Comparison of ENCODE assay signal across 22 mouse cellular contexts in genomic region chr13:99006389-99007099, GRCm38 (mm10). TPM values are rescaled to one million over a fixed set of nuclear protein-coding genes. Genes with fewer than 3 reads are reported as not detected.
DNase-seq lines count a peak whose midpoint lies in the region; ATAC-seq and TF ChIP-seq lines count a peak whose summit lies in the region.
"Had no signal": no experiment of that assay in that cellular context is flagged by ENCODE, and none has a peak within 500 bp of the region (broad histone marks: within the 10 kb centered on the region; RNA-seq: fewer than 3 reads in every experiment).

No protein-coding gene starts in this region.

- H3K36me3 ChIP-seq in lung, embryonic 14.5 days (ENCODE audit: insufficient read depth) = no peaks in the 10 kb centered on the region
- no peaks in the 10 kb centered on the region for H3K36me3 ChIP-seq in macrophage (ENCODE audit: inconsistent target)
- no peaks in the 10 kb centered on the region for H3K36me3 ChIP-seq in midbrain, embryonic 13.5 days
- H3K36me3 ChIP-seq: limb, embryonic 10.5 days; liver, embryonic 13.5 days had no signal

- no peak overlapping the region for H3K27ac ChIP-seq in lung, embryonic 14.5 days (ENCODE audit: low read depth)
- H3K27ac ChIP-seq in macrophage = peak overlapping the region; percentile 24; the same call in 1 of the 2 replicates
- H3K27ac ChIP-seq in midbrain, embryonic 13.5 days = no peak overlapping the region
- H3K27ac ChIP-seq: hindbrain, postnatal 0 days; limb, embryonic 10.5 days; liver, embryonic 13.5 days had no signal

- TF ChIP-seq CTCF in lung, embryonic 14.5 days (IDR thresholded peaks at IDR 0.05; ENCODE audit: low read depth) = no peak
- no peak for TF ChIP-seq CTCF in lung, adult 2 months (IDR thresholded peaks at IDR 0.05; ENCODE audit: insufficient read depth, low read length)

- H3K9me3 ChIP-seq in lung, embryonic 14.5 days (ENCODE audit: low read depth, low read length) = no peaks in the 10 kb centered on the region; the same call in 1 of the 2 replicates
- 0 out of 2 replicates have a peak, but pooled peaks cover 6% of the 10 kb centered on the region for H3K9me3 ChIP-seq in midbrain, embryonic 13.5 days

- H3K4me2 ChIP-seq in lung, embryonic 14.5 days = no peak overlapping the region
- H3K4me2 ChIP-seq in midbrain, embryonic 13.5 days (replicated peaks) = no peak overlapping the region
- H3K4me2 ChIP-seq: heart, embryonic 11.5 days; liver, embryonic 13.5 days had no signal

- no peak for TF ChIP-seq POLR2A in lung, adult 2 months (IDR thresholded peaks at IDR 0.05; ENCODE audit: borderline replicate concordance, extremely low read depth, low read depth, low read length)

- no peaks in the 10 kb centered on the region for H3K27me3 ChIP-seq in lung, embryonic 14.5 days (ENCODE audit: insufficient read depth, low read length)
- H3K27me3 ChIP-seq in midbrain, embryonic 13.5 days = no peaks in the 10 kb centered on the region

- peak; percentile 85 for DNase-seq in heart, adult 11 months
- DNase-seq in heart, postnatal 10 days = no peak
- DNase-seq in lung, embryonic 14.5 days = peak; percentile 63
- no peak for DNase-seq in lung, adult 2 months
- DNase-seq in adrenal gland, postnatal 14 days = peak; percentile 70
- DNase-seq in thymus, postnatal 0 days (ENCODE audit: low spot score) = no peak
- DNase-seq: cerebellum, postnatal 14 days; forebrain, postnatal 0 days; gastrocnemius, postnatal 10 days; heart, postnatal 36 days; layer of hippocampus, postnatal 36 days; liver, embryonic 13.5 days; spleen, adult 18-20 months; thymus, postnatal 4 days had no signal

- no peaks in the 10 kb centered on the region for H3K79me2 ChIP-seq in macrophage (ENCODE audit: inconsistent target)

- intact Hi-C loops in heart, postnatal 10 days (cut with DNase I) = no loop called here

- H3K4me1 ChIP-seq in lung, embryonic 14.5 days (ENCODE audit: insufficient read depth) = no peaks in the 10 kb centered on the region
- no peaks in the 10 kb centered on the region for H3K4me1 ChIP-seq in lung, adult 2 months (ENCODE audit: control insufficient read depth, insufficient read depth, low read length)
- no peaks in the 10 kb centered on the region for H3K4me1 ChIP-seq in midbrain, embryonic 13.5 days (replicated peaks)
- H3K4me1 ChIP-seq: limb, embryonic 10.5 days; liver, embryonic 13.5 days had no signal

- ATAC-seq in lung, embryonic 14.5 days (ENCODE audit: insufficient read depth) = no peak
- ATAC-seq in midbrain, embryonic 13.5 days = no peak
- ATAC-seq: forebrain, postnatal 0 days; hindbrain, postnatal 0 days had no signal

- H3K9ac ChIP-seq in lung, embryonic 14.5 days = no peak overlapping the region
- H3K9ac ChIP-seq in midbrain, embryonic 13.5 days (replicated peaks) = no peak overlapping the region
- H3K9ac ChIP-seq: forebrain, postnatal 0 days; liver, embryonic 13.5 days had no signal

- no peak overlapping the region for H3K4me3 ChIP-seq in lung, embryonic 14.5 days (ENCODE audit: low read depth, low read length)
- no peak overlapping the region for H3K4me3 ChIP-seq in lung, adult 2 months (replicated peaks; ENCODE audit: extremely low read depth, low read depth, low read length)
- H3K4me3 ChIP-seq in macrophage (ENCODE audit: inconsistent target) = no peak overlapping the region
- no peak overlapping the region for H3K4me3 ChIP-seq in midbrain, embryonic 13.5 days (replicated peaks)
- H3K4me3 ChIP-seq: erythroblast, embryonic 14.5 days; limb, embryonic 10.5 days; liver, embryonic 13.5 days had no signal

- 72% methylated on average over 17 of the region's 17 CpGs for WGBS in lung, embryonic 14.5 days
- WGBS in lung, adult 2 months = 63% methylated on average over 17 of the region's 17 CpGs
- 82% methylated on average over 11 of the region's 17 CpGs for WGBS in macrophage (ENCODE audit: missing documents)
- 91% methylated on average over 16 of the region's 17 CpGs for WGBS in midbrain, embryonic 13.5 days

RNA-seq across cellular contexts. Expression of gene 1700024P04Rik, which starts 22.2 kb away (rescaled TPM):
- total RNA-seq in heart, postnatal 10 days (2021) = not detected
- polyA plus RNA-seq in lung, embryonic 14.5 days (2014; fragmentation: Nextera tagmentation; extraction: Ambion mirVana) = not detected in 2 replicates
- polyA plus RNA-seq in lung, adult 2 months (2012; rRNA removed) = not detected in 2 replicates
- not detected in 2 replicates for total RNA-seq in adrenal gland, postnatal 14 days (2021)
- total RNA-seq in macrophage (2018; cell fraction: chromatin; rRNA removed) = not detected
- total RNA-seq in macrophage (2018; cell fraction: cytosol; rRNA removed) = not detected
- total RNA-seq in macrophage (2018; cell fraction: nucleus; rRNA removed) = not detected
- polyA plus RNA-seq in macrophage (2018) = not detected in 3 replicates
- polyA plus RNA-seq in thymus, postnatal 0 days (2015; fragmentation: Nextera tagmentation; extraction: Ambion mirVana) = not detected in 2 replicates
- not detected in 2 replicates for polyA plus RNA-seq in midbrain, embryonic 13.5 days (2015; fragmentation: Nextera tagmentation; extraction: Ambion mirVana)
- total RNA-seq: forebrain, postnatal 0 days; gastrocnemius, postnatal 10 days; heart, postnatal 36 days; hindbrain, postnatal 0 days; layer of hippocampus, postnatal 36 days had no signal
- polyA plus RNA-seq: erythroblast, embryonic 14.5 days; forebrain, postnatal 0 days; heart, embryonic 11.5 days; hindbrain, postnatal 0 days; limb, embryonic 10.5 days; liver, embryonic 13.5 days; neural tube, embryonic 14.5 days; stomach, embryonic 16.5 days had no signal

Comparison
In these comparisons a context has a peak if more than half of its experiments do, and no peak if none do; other contexts are left out.
1. DNase-seq: peak in heart, adult 11 months (single experiment), lung, embryonic 14.5 days (single experiment) and adrenal gland, postnatal 14 days (single experiment); none in heart, postnatal 10 days (0 of 2), lung, adult 2 months (single experiment) and thymus, postnatal 0 days (single experiment).